Mouse (Mus musculus) naive thymus-derived CD4-positive, alpha-beta T cell, adult 2 months (primary cell): ENCODE results near the gene Dcaf6.

Experiments
- DNase-seq: peaks from one replicate; pipeline ENCODE4 v3.0.0-alpha.2; 2011; ENCODE audit warnings: low read depth

Gene Dcaf6

GRCm38 (mm10) chr1:165321393-165321861, 138.8 kb downstream of the Dcaf6 start:
- no peak for DNase-seq

GRCm38 (mm10) chr1:165320141-165320934, 139.9 kb downstream of the Dcaf6 start:
- DNase-seq, result peak; percentile 35

- DNase-seq, result no peak
These were observed 143.9 kb downstream of the Dcaf6 start for GRCm38 (mm10) chr1:165316361-165316760.

- DNase-seq, result no peak
These were observed 152.1 kb downstream of the Dcaf6 start for GRCm38 (mm10) chr1:165308180-165308579.

- no peak for DNase-seq
These were observed 155.9 kb downstream of the Dcaf6 start for GRCm38 (mm10) chr1:165304341-165304740.

- DNase-seq, result no peak
These were observed 157.1 kb downstream of the Dcaf6 start for GRCm38 (mm10) chr1:165303209-165303608.

GRCm38 (mm10) chr1:165302455-165303208, 157.6 kb downstream of the Dcaf6 start:
- no peak for DNase-seq

- DNase-seq, result no peak
These were observed 158.7 kb downstream of the Dcaf6 start for GRCm38 (mm10) chr1:165301567-165301966.

- DNase-seq, result no peak
These were observed 159.2 kb downstream of the Dcaf6 start for GRCm38 (mm10) chr1:165301108-165301507.

- no peak for DNase-seq
These were observed 164.8 kb downstream of the Dcaf6 start, which contains the start of gene Gpr161 for GRCm38 (mm10) chr1:165295489-165295888. TSS of gene Gpr161 (plus strand) at chr1:165295789.

- DNase-seq, result no peak
These were observed 168.7 kb downstream of the Dcaf6 start for GRCm38 (mm10) chr1:165291606-165292005.

- peak; percentile 13 for DNase-seq
These were observed 170.4 kb downstream of the Dcaf6 start for GRCm38 (mm10) chr1:165289831-165290230.

- no peak for DNase-seq
These were observed 172.1 kb downstream of the Dcaf6 start for GRCm38 (mm10) chr1:165288165-165288564.

- DNase-seq, result no peak
These were observed 176.2 kb downstream of the Dcaf6 start for GRCm38 (mm10) chr1:165284096-165284495.

- DNase-seq, result no peak
These were observed 177.3 kb downstream of the Dcaf6 start for GRCm38 (mm10) chr1:165282967-165283345.

GRCm38 (mm10) chr1:165282222-165282966, 177.9 kb downstream of the Dcaf6 start:
- DNase-seq, result no peak

- DNase-seq, result no peak
These were observed 178.7 kb downstream of the Dcaf6 start for GRCm38 (mm10) chr1:165281351-165282221.

- no peak for DNase-seq
These were observed 179.5 kb downstream of the Dcaf6 start for GRCm38 (mm10) chr1:165280741-165281140.
